Mouse (Mus musculus) spleen, adult 2 months (tissue): ENCODE results near the gene Mrps17.
"Not testable (repeated sequence)": the region's sequence is repeated elsewhere in the genome, so short reads cannot be mapped to it uniquely, and the experiment has no call there.

Experiments
- CTCF ChIP-seq: fragments of 200-500 bp; IDR thresholded peaks from 2 replicates; pipeline ENCODE4 v1.5.1; 2011; ENCODE audit warnings: mild to moderate bottlenecking, inconsistent platforms; ENCODE audit not compliant: insufficient read depth, insufficient read length, insufficient replicate concordance; ENCODE audit errors: extremely low read depth
- POLR2A ChIP-seq: fragments of 200-500 bp; IDR thresholded peaks from 2 replicates; pipeline ENCODE4 v1.6.1; 2011; ENCODE audit warnings: low read depth, low read length, inconsistent platforms

GRCm38 (mm10) chr5:129685141-129685540 is 30.2 kb upstream of the Mrps17 start:
- not testable (repeated sequence) for TF ChIP-seq CTCF, POLR2A
